Mouse (Mus musculus) cerebellum, adult 2 months (tissue): ENCODE measurements around the gene Dhdds.

Experiments used
- CTCF ChIP-seq: fragments of 200-500 bp; IDR thresholded peaks from 2 replicates; pipeline ENCODE4 v1.5.1; 2011; ENCODE audit warnings: low read depth, mild to moderate bottlenecking, control low read depth, low read length, moderate library complexity, borderline replicate concordance; ENCODE audit not compliant: insufficient read depth
- POLR2A ChIP-seq: fragments of 200-500 bp; IDR thresholded peaks from 2 replicates; pipeline ENCODE4 v1.6.1; 2011; ENCODE audit warnings: low read length, control low read depth, borderline replicate concordance; ENCODE audit not compliant: insufficient read depth

DNA sequence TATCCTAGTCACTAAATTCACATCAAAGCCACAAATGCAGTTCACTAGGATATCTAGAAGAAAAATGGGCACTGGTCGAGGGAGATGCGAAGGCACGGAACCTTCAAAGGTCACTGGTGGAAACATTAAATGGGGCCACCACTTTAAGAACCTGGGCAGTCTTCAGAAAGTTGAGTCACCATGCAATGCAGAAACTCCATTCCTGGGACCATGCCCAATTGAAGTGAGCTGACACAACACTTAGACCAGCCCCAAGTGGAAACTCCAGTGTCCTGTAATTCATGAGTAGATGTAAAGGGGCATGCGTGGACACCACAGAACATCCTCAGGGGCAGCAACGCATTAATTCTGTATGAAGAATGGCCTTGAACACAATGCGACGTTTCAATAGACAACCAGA lies 38.2 kb downstream of the Dhdds start:
- TF ChIP-seq CTCF (no peak), POLR2A (no peak)
